Mouse (Mus musculus): ENCODE data around the gene Bcap31. TPM values are rescaled to one million over a fixed set of nuclear protein-coding genes. Genes with fewer than 3 reads are reported as not detected.
"Not testable (repeated sequence)": the region's sequence is repeated elsewhere in the genome, so short reads cannot be mapped to it uniquely, and the experiment has no call there.

Gene Bcap31
- total and polyA plus RNA-seq, 3 experiments, result 119 to 239 (median 176) TPM

GRCm38 (mm10) chrX:73748977-73749376, 33.0 kb upstream of the Bcap31 start:
- Histone ChIP-seq H3K79me2 (replicated peaks; ENCODE audit: control insufficient read depth, extremely low read depth, insufficient read depth, poor library complexity, severe bottlenecking) (no peaks in the 10 kb centered on the region), H3K27me3 (replicated peaks) (no peaks in the 10 kb centered on the region), H3K27ac (ENCODE audit: insufficient read depth, low read depth) (no peak overlapping the region), H3K4me3 (replicated peaks in 1 of 3; ENCODE audit: low read depth in 2 of 3, low read length in 2 of 3, poor library complexity in 1 of 3) (no peak overlapping the region), H3K9ac (ENCODE audit: insufficient read depth, low read depth) (no peak overlapping the region), H3K4me2 (ENCODE audit: insufficient read depth, low read depth, poor library complexity, severe bottlenecking) (no peak overlapping the region), H3K36me3 (replicated peaks in 1 of 2; ENCODE audit: control insufficient read depth in 1 of 2, insufficient read depth in 1 of 2, low read length in 1 of 2) (no peaks in the 10 kb centered on the region), H3K4me1 (ENCODE audit: control insufficient read depth in 1 of 2, insufficient read depth in 2 of 2) (no peaks in the 10 kb centered on the region), H3K9me3 (replicated peaks; ENCODE audit: low read length) (no peaks in the 10 kb centered on the region)
- dilution Hi-C loops (cut with MboI; ENCODE audit: extremely low pct_ligation_motif_present, extremely low pct_unique_long_range_greater_than_20kb, low sequenced_read_pairs), result no loop called here
- in situ Hi-C loops (cut with MboI; ENCODE audit: low pct_ligation_motif_present, low pct_unique_long_range_greater_than_20kb, low sequenced_read_pairs), result no loop called here
- TF ChIP-seq SMC3 (IDR thresholded peaks at IDR 0.05; ENCODE audit: low read depth, low read length) (peak; percentile 37), RAD21 (IDR thresholded peaks at IDR 0.05; ENCODE audit: low read depth, low read length) (peak; percentile 39), POLR2A (IDR thresholded peaks at IDR 0.05; ENCODE audit: low read depth, low read length) (no peak), CTCF (conservative IDR thresholded peaks at IDR 0.05 in 1 of 2, IDR thresholded peaks at IDR 0.05 in 1 of 2; ENCODE audit: low read depth in 2 of 2, low read length in 2 of 2) (peak in 1 of 2 experiments; percentile 50; a peak in 2 of 4 replicates)
- no peak for DNase-seq (ENCODE audit: extremely low read depth)

- Histone ChIP-seq H3K9ac (ENCODE audit: insufficient read depth, low read depth) (no peak overlapping the region), H3K27me3 (replicated peaks) (no peaks in the 10 kb centered on the region), H3K4me2 (ENCODE audit: insufficient read depth, low read depth, poor library complexity, severe bottlenecking) (no peak overlapping the region), H3K36me3 (replicated peaks in 1 of 2; ENCODE audit: control insufficient read depth in 1 of 2, insufficient read depth in 1 of 2, low read length in 1 of 2) (no peaks in the 10 kb centered on the region), H3K79me2 (replicated peaks; ENCODE audit: control insufficient read depth, extremely low read depth, insufficient read depth, poor library complexity, severe bottlenecking) (no peaks in the 10 kb centered on the region), H3K9me3 (replicated peaks; ENCODE audit: low read length) (no peaks in the 10 kb centered on the region), H3K27ac (ENCODE audit: insufficient read depth, low read depth) (no peak overlapping the region), H3K4me1 (ENCODE audit: control insufficient read depth in 1 of 2, insufficient read depth in 2 of 2) (no peaks in the 10 kb centered on the region), H3K4me3 (replicated peaks in 1 of 3; ENCODE audit: low read depth in 2 of 3, low read length in 2 of 3, poor library complexity in 1 of 3) (no peak overlapping the region)
- TF ChIP-seq CHD1 (IDR thresholded peaks at IDR 0.05; ENCODE audit: low read depth, low read length), result no peak
- no peak for TF ChIP-seq SMC3 (IDR thresholded peaks at IDR 0.05; ENCODE audit: low read depth, low read length)
- TF ChIP-seq USF2 (conservative IDR thresholded peaks at IDR 0.05; ENCODE audit: low read depth, low read length), result no peak
- no peak for TF ChIP-seq ETS1 (conservative IDR thresholded peaks at IDR 0.05; ENCODE audit: low read depth, low read length)
- in situ Hi-C loops (cut with MboI; ENCODE audit: low pct_ligation_motif_present, low pct_unique_long_range_greater_than_20kb, low sequenced_read_pairs), result no loop called here
- DNase-seq (ENCODE audit: extremely low read depth), result no peak
- dilution Hi-C loops (cut with MboI; ENCODE audit: extremely low pct_ligation_motif_present, extremely low pct_unique_long_range_greater_than_20kb, low sequenced_read_pairs), result no loop called here
Observed at GRCm38 (mm10) chrX:73744774-73745481, 29.0 kb upstream of the Bcap31 start.

GRCm38 (mm10) chrX:73739841-73740240, 23.9 kb upstream of the Bcap31 start:
- H3K4me3 ChIP-seq (replicated peaks in 1 of 3; ENCODE audit: low read depth in 2 of 3, low read length in 2 of 3, poor library complexity in 1 of 3); in situ Hi-C loops (cut with MboI; ENCODE audit: low pct_ligation_motif_present, low pct_unique_long_range_greater_than_20kb, low sequenced_read_pairs); dilution Hi-C loops (cut with MboI; ENCODE audit: extremely low pct_ligation_motif_present, extremely low pct_unique_long_range_greater_than_20kb, low sequenced_read_pairs); H3K4me2 ChIP-seq (ENCODE audit: insufficient read depth, low read depth, poor library complexity, severe bottlenecking); H3K27me3 ChIP-seq (replicated peaks); H3K27ac ChIP-seq (ENCODE audit: insufficient read depth, low read depth); H3K4me1 ChIP-seq (ENCODE audit: control insufficient read depth in 1 of 2, insufficient read depth in 2 of 2); H3K9me3 ChIP-seq (replicated peaks; ENCODE audit: low read length); H3K79me2 ChIP-seq (replicated peaks; ENCODE audit: control insufficient read depth, extremely low read depth, insufficient read depth, poor library complexity, severe bottlenecking); H3K9ac ChIP-seq (ENCODE audit: insufficient read depth, low read depth); DNase-seq (ENCODE audit: extremely low read depth): not testable (repeated sequence)
- peaks cover 4 to 17% of the 10 kb centered on the region in 2 experiments for H3K36me3 ChIP-seq (replicated peaks in 1 of 2; ENCODE audit: control insufficient read depth in 1 of 2, insufficient read depth in 1 of 2, low read length in 1 of 2)
